Mouse (Mus musculus): ENCODE results near the gene Kif3c. TPM values are rescaled to one million over a fixed set of nuclear protein-coding genes. Genes with fewer than 3 reads are reported as not detected.

Kif3c gene
- total and polyA plus RNA-seq, 3 experiments = 3.5 to 5.5 (median 4.8) TPM

GRCm38 (mm10) chr12:3377190-3377589 lies 12.3 kb downstream of the Kif3c start:
- Histone ChIP-seq H3K4me3 (no peak overlapping the region), H3K79me2 (replicated peaks; ENCODE audit: control insufficient read depth, insufficient read depth, low read length) (no peaks in the 10 kb centered on the region; the same call in 1 of the 2 replicates), H3K27me3 (ENCODE audit: control insufficient read depth, insufficient read depth, low read length) (no peaks in the 10 kb centered on the region), H3K36me3 (ENCODE audit: control insufficient read depth, insufficient read depth, low read length) (no peaks in the 10 kb centered on the region; the same call in 1 of the 2 replicates), H3K27ac (no peak overlapping the region), H3K4me1 (ENCODE audit: control insufficient read depth, insufficient read depth, low read length) (no peaks in the 10 kb centered on the region; the same call in 1 of the 2 replicates), H3K9ac (ENCODE audit: low read depth, low read length) (no peak overlapping the region)
- TF ChIP-seq CTCF (IDR thresholded peaks at IDR 0.05) (peak; percentile 42), POLR2A (IDR thresholded peaks at IDR 0.05; ENCODE audit: insufficient read depth, low read depth, low read length) (no peak)
- DNase-seq = no peak
- 45% methylated on average over 3 of the region's 3 CpGs for WGBS
- intact Hi-C loops (cut with DNase I) = no loop called here

- TF ChIP-seq EP300 (IDR thresholded peaks at IDR 0.05; ENCODE audit: insufficient read depth, low read depth, low read length) (no peak), POLR2A (IDR thresholded peaks at IDR 0.05; ENCODE audit: insufficient read depth, low read depth, low read length) (no peak), CTCF (IDR thresholded peaks at IDR 0.05) (no peak)
- DNase-seq = no peak
- Histone ChIP-seq H3K79me2 (replicated peaks; ENCODE audit: control insufficient read depth, insufficient read depth, low read length) (no peaks in the 10 kb centered on the region; the same call in 1 of the 2 replicates), H3K4me3 (no peak overlapping the region), H3K9ac (ENCODE audit: low read depth, low read length) (no peak overlapping the region), H3K36me3 (ENCODE audit: control insufficient read depth, insufficient read depth, low read length) (no peaks in the 10 kb centered on the region), H3K27me3 (ENCODE audit: control insufficient read depth, insufficient read depth, low read length) (no peaks in the 10 kb centered on the region), H3K4me1 (ENCODE audit: control insufficient read depth, insufficient read depth, low read length) (no peaks in the 10 kb centered on the region; the same call in 1 of the 2 replicates), H3K27ac (no peak overlapping the region)
- intact Hi-C loops (cut with DNase I) = no loop called here
- WGBS = 62% methylated on average over 5 of the region's 5 CpGs
These were observed 12.8 kb downstream of the Kif3c start for GRCm38 (mm10) chr12:3377755-3378154.

GRCm38 (mm10) chr12:3384860-3385259 lies 19.9 kb downstream of the Kif3c start:
- Histone ChIP-seq H3K4me1 (ENCODE audit: control insufficient read depth, insufficient read depth, low read length) (peaks cover 6% of the 10 kb centered on the region), H3K27me3 (ENCODE audit: control insufficient read depth, insufficient read depth, low read length) (no peaks in the 10 kb centered on the region), H3K4me3 (no peak overlapping the region), H3K9ac (ENCODE audit: low read depth, low read length) (no peak overlapping the region), H3K79me2 (replicated peaks; ENCODE audit: control insufficient read depth, insufficient read depth, low read length) (no peaks in the 10 kb centered on the region), H3K27ac (no peak overlapping the region), H3K36me3 (ENCODE audit: control insufficient read depth, insufficient read depth, low read length) (no peaks in the 10 kb centered on the region)
- intact Hi-C loops (cut with DNase I) = no loop called here
- TF ChIP-seq CTCF (IDR thresholded peaks at IDR 0.05) (no peak), EP300 (IDR thresholded peaks at IDR 0.05; ENCODE audit: insufficient read depth, low read depth, low read length) (no peak), POLR2A (IDR thresholded peaks at IDR 0.05; ENCODE audit: insufficient read depth, low read depth, low read length) (no peak)
- no peak for DNase-seq
- WGBS = 38% methylated on average over 1 of the region's 1 CpGs

GRCm38 (mm10) chr12:3385271-3385670 lies 20.3 kb downstream of the Kif3c start:
- no peak for TF ChIP-seq CTCF (IDR thresholded peaks at IDR 0.05)
- TF ChIP-seq EP300 (IDR thresholded peaks at IDR 0.05; ENCODE audit: insufficient read depth, low read depth, low read length) = no peak
- TF ChIP-seq POLR2A (IDR thresholded peaks at IDR 0.05; ENCODE audit: insufficient read depth, low read depth, low read length) = no peak
- H3K4me1 ChIP-seq (ENCODE audit: control insufficient read depth, insufficient read depth, low read length) = peaks cover 6% of the 10 kb centered on the region
- WGBS = 52% methylated on average over 6 of the region's 6 CpGs
- no peak overlapping the region for H3K4me3 ChIP-seq
- DNase-seq = no peak
- H3K27me3 ChIP-seq (ENCODE audit: control insufficient read depth, insufficient read depth, low read length) = no peaks in the 10 kb centered on the region
- no peaks in the 10 kb centered on the region for H3K79me2 ChIP-seq (replicated peaks; ENCODE audit: control insufficient read depth, insufficient read depth, low read length)
- H3K9ac ChIP-seq (ENCODE audit: low read depth, low read length) = no peak overlapping the region
- no peak overlapping the region for H3K27ac ChIP-seq
- intact Hi-C loops (cut with DNase I) = no loop called here
- no peaks in the 10 kb centered on the region for H3K36me3 ChIP-seq (ENCODE audit: control insufficient read depth, insufficient read depth, low read length)

- Histone ChIP-seq H3K36me3 (ENCODE audit: control insufficient read depth, insufficient read depth, low read length) (no peaks in the 10 kb centered on the region), H3K4me1 (ENCODE audit: control insufficient read depth, insufficient read depth, low read length) (peaks cover 6% of the 10 kb centered on the region), H3K9ac (ENCODE audit: low read depth, low read length) (no peak overlapping the region), H3K27ac (no peak overlapping the region), H3K79me2 (replicated peaks; ENCODE audit: control insufficient read depth, insufficient read depth, low read length) (no peaks in the 10 kb centered on the region), H3K27me3 (ENCODE audit: control insufficient read depth, insufficient read depth, low read length) (no peaks in the 10 kb centered on the region), H3K4me3 (no peak overlapping the region)
- no peak for DNase-seq
- 26% methylated on average over 10 of the region's 10 CpGs for WGBS
- intact Hi-C loops (cut with DNase I) = no loop called here
- TF ChIP-seq CTCF (IDR thresholded peaks at IDR 0.05) (no peak), EP300 (IDR thresholded peaks at IDR 0.05; ENCODE audit: insufficient read depth, low read depth, low read length) (no peak), POLR2A (IDR thresholded peaks at IDR 0.05; ENCODE audit: insufficient read depth, low read depth, low read length) (no peak)
These were observed 21.0 kb downstream of the Kif3c start for GRCm38 (mm10) chr12:3385940-3386339.

- H3K4me3 ChIP-seq = no peak overlapping the region
- no peak overlapping the region for H3K9ac ChIP-seq (ENCODE audit: low read depth, low read length)
- TF ChIP-seq EP300 (IDR thresholded peaks at IDR 0.05; ENCODE audit: insufficient read depth, low read depth, low read length) (no peak), POLR2A (IDR thresholded peaks at IDR 0.05; ENCODE audit: insufficient read depth, low read depth, low read length) (no peak), CTCF (IDR thresholded peaks at IDR 0.05) (no peak)
- H3K36me3 ChIP-seq (ENCODE audit: control insufficient read depth, insufficient read depth, low read length) = no peaks in the 10 kb centered on the region
- intact Hi-C loops (cut with DNase I) = no loop called here
- H3K27me3 ChIP-seq (ENCODE audit: control insufficient read depth, insufficient read depth, low read length) = no peaks in the 10 kb centered on the region
- no peak overlapping the region for H3K27ac ChIP-seq
- H3K4me1 ChIP-seq (ENCODE audit: control insufficient read depth, insufficient read depth, low read length) = peaks cover 8% of the 10 kb centered on the region
- no peaks in the 10 kb centered on the region for H3K79me2 ChIP-seq (replicated peaks; ENCODE audit: control insufficient read depth, insufficient read depth, low read length)
- DNase-seq = no peak
- WGBS = 89% methylated on average over 16 of the region's 16 CpGs
These were observed 23.0 kb downstream of the Kif3c start for GRCm38 (mm10) chr12:3387891-3388290.

Measured in heart, adult 2 months (tissue).